Mouse (Mus musculus): Measurements from ENCODE around the gene Cdk8. TPM values are rescaled to one million over a fixed set of nuclear protein-coding genes. Genes with fewer than 3 reads are reported as not detected.

Gene Cdk8
- polyA plus RNA-seq, 1 experiment from 2014 or later, result 19.6 TPM

- no peaks in the 10 kb centered on the region for H3K27me3 ChIP-seq (ENCODE audit: insufficient read depth, poor library complexity, severe bottlenecking)
- WGBS, result 81% methylated on average over 3 of the region's 3 CpGs
- H3K36me3 ChIP-seq, result no peaks in the 10 kb centered on the region
- no peaks in the 10 kb centered on the region for H3K4me1 ChIP-seq
- H3K4me3 ChIP-seq, result no peak overlapping the region
- H3K27ac ChIP-seq, result no peak overlapping the region
- DNase-seq (ENCODE audit: low spot score), result no peak
- no peaks in the 10 kb centered on the region for H3K9me3 ChIP-seq
Measured at GRCm38 (mm10) chr5:146349183-146349582, 118.2 kb downstream of the Cdk8 start.

- Histone ChIP-seq H3K4me1 (no peaks in the 10 kb centered on the region), H3K36me3 (no peaks in the 10 kb centered on the region), H3K9me3 (no peaks in the 10 kb centered on the region), H3K4me3 (no peak overlapping the region), H3K27me3 (ENCODE audit: insufficient read depth, poor library complexity, severe bottlenecking) (no peaks in the 10 kb centered on the region), H3K27ac (no peak overlapping the region)
- 78% methylated on average over 11 of the region's 11 CpGs for WGBS
- DNase-seq (ENCODE audit: low spot score), result no peak
Measured at GRCm38 (mm10) chr5:146350784-146351183, 119.8 kb downstream of the Cdk8 start.

- DNase-seq (ENCODE audit: low spot score), result no peak
- Histone ChIP-seq H3K9me3 (no peaks in the 10 kb centered on the region), H3K4me1 (no peaks in the 10 kb centered on the region), H3K36me3 (no peaks in the 10 kb centered on the region), H3K4me3 (no peak overlapping the region), H3K27ac (no peak overlapping the region), H3K27me3 (ENCODE audit: insufficient read depth, poor library complexity, severe bottlenecking) (no peaks in the 10 kb centered on the region)
- WGBS, result 81% methylated on average over 7 of the region's 7 CpGs
Measured at GRCm38 (mm10) chr5:146352006-146352405, 121.0 kb downstream of the Cdk8 start.

Other genes starting within 250 kb of the Cdk8 start
- gene Cyp3a25, start 221.6 kb upstream of the Cdk8 start, polyA plus RNA-seq (2016; fragmentation: Nextera tagmentation; extraction: Ambion mirVana), result not detected in 2 replicates
- gene Cyp3a59, start 152.0 kb upstream of the Cdk8 start, polyA plus RNA-seq (2016; fragmentation: Nextera tagmentation; extraction: Ambion mirVana), result not detected in 2 replicates
- gene Gm5565, start 70.7 kb upstream of the Cdk8 start, polyA plus RNA-seq (2016; fragmentation: Nextera tagmentation; extraction: Ambion mirVana), result not detected in 2 replicates
- gene Gm6309, start 60.5 kb upstream of the Cdk8 start, polyA plus RNA-seq (2016; fragmentation: Nextera tagmentation; extraction: Ambion mirVana), result not detected in 2 replicates
- gene 1700001J03Rik, start 45.9 kb upstream of the Cdk8 start, polyA plus RNA-seq (2016; fragmentation: Nextera tagmentation; extraction: Ambion mirVana), result not detected in 2 replicates
- gene Rnf6, start 9.7 kb upstream of the Cdk8 start, polyA plus RNA-seq (2016; fragmentation: Nextera tagmentation; extraction: Ambion mirVana), result 41.1 and 41.2 TPM in 2 replicates
- gene Wasf3, start 153.8 kb downstream of the Cdk8 start, polyA plus RNA-seq (2016; fragmentation: Nextera tagmentation; extraction: Ambion mirVana), result 0.69 and 2.0 TPM in 2 replicates

Data from heart, embryonic 10.5 days (tissue).